Mouse (Mus musculus) urinary bladder, postnatal 14 days (tissue): Measurements from ENCODE around the gene Acsbg1.
"Not testable (repeated sequence)": the region's sequence is repeated elsewhere in the genome, so short reads cannot be mapped to it uniquely, and the experiment has no call there.

Source experiments
- DNase-seq: peaks from one replicate; pipeline ENCODE4 v3.0.0; 2021; ENCODE audit warnings: low spot score

Acsbg1 gene

DNA sequence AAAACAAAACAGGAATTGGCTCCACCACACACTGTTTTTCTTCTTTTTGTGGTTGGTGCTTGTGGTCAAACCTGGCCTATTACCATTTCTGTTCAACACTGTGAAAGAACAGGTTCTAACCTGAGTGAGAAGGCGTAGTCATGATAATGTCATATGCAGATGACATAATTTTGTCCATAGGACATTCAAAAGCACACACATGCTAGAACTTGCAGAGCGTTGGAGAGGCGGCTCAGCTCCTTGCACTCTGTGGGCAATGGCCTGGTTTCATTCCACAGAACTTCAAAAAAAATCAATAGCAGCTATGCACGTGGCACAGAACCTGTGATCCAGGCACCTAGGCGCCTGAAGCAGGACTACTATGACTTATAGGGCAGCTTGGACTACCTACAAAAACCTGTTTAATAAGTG lies 48.9 kb downstream of the Acsbg1 start:
- DNase-seq = peak; percentile 35

DNA sequence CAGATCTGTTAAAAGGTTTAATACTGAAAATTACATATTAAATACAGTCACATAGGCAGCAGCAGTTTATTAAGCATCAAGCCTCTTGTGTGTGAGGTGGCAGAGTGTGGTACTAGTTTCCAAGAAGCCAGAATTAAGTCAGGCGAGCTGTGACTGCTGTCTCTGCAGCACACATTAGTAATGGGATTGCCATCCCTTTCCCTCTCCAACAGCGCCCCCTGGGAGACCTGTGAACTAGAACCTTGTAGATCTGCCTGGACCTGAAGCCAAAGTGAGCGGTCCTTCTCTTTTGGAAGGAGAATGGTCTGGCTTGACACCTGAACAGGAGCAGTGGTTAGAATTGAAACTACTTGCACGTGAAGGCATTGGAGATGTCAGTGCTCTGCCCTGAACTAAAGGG lies 56.8 kb downstream of the Acsbg1 start:
- peak; percentile 77 for DNase-seq

DNA sequence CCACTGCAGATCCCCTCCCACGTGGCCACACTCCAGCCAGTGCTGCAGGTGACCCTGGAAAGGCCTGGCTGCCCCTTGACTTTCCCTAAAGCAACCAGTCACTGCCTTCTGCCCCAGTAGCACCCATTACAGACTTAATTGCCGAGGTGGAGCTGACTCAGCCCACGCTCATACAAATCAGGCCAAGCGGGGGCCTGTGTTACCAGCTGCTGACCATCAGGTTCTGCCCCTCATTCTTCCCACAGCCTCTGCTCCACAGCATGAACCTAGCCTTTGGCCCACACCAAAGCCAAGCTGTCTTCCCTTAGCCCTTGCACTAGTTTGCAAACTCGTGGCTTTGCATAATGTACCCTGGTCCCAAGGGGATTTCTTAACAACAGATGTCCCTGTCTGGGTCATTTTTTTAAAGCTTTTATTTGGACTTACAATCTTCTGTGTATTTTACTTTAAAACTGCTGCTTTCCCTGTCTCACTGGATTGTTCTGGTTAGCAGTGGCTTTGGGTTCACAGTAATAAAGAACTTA lies 57.5 kb downstream of the Acsbg1 start:
- DNase-seq = no peak

DNA sequence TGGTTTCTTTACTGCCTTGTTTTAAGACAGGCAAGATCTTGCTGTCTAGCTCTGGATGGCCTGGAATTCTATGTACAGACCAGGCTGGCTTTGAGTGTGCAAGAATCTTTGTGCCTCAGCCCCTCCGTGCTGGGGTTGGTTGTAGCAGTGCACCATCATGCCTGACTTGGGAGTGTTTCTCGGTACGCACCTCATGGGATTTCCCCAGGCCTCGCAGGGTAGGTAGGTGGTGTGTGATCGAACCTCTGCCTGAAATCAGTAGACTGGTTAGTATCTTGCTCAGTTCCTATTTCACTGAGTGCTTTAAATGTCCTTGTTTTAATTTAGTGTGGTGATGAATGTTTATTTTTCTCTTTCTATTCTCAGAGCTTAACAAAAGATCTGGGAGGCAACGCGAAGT lies 58.8 kb downstream of the Acsbg1 start:
- no peak for DNase-seq

DNA sequence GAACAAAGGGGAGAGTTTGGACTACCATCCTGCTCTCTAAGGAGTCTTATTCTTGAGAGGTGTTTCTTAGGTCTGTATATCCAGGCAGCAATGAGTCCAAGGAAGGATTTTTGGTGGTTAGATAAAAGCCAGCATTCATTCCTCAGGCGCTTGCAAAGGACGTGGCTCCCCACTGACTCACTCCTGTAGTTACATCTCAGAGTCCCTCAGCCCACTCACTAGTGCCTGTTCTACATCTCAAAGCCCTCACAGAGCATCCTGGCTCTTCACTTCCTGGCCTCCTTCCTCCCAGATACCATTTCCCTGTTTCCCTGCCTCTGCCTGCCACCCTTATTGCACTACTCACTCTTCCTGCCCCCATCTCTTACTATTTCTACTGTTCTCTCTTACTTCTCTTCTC lies 59.3 kb downstream of the Acsbg1 start:
- no peak for DNase-seq

DNA sequence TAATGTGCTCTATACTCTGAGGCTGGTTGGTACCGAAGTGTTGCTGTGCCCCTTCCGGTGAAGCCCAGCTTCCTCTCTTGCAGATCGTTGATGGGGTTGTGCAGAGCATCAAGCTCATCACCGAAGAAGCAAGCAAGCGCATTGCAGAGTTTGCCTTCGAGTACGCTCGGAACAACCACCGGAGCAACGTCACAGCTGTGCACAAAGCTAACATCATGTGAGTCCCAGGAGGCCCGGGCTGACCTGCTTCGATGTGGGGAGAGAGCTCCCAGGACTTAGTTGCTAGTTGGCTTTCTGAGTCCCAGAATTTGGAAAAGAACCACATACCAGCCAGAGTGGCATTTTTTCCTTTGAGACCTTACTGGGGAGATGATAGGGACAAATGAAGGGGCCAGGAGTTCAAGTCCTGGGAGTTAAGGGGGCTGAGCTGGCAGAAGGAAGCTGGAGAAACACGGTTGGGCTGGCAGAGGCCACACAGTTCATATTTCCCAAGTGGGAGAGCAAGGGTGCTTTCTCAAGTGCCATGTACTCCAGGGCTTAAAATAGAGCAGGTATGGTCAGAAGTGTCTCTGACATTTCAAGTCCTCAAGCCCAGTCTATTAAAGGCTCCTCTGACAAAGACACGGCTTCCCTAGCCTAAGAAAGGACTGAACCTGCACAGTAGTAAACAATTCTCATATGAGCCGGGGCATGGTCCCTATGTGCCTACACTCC lies 64.8 kb downstream of the Acsbg1 start:
- DNase-seq = no peak

DNA sequence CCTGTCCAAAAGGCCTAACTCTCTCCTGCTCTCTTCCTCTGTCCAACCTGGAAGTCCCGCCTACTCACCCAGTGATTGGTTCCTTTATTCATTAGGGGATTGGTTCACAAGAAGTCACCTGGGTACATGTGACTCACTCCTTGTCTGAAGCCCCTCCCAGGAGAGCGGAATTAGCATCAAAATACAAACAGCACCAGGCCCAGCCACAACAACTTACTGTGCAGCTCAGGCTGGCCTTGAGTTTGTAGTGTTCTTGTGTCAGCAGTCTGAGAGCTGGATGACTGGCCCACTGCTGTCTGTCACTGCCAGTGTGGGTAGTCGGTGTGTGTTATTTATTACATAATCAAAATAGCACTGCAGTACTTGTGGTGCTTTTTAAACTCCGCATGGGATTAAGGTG lies 68.0 kb downstream of the Acsbg1 start:
- not testable (repeated sequence) for DNase-seq

DNA sequence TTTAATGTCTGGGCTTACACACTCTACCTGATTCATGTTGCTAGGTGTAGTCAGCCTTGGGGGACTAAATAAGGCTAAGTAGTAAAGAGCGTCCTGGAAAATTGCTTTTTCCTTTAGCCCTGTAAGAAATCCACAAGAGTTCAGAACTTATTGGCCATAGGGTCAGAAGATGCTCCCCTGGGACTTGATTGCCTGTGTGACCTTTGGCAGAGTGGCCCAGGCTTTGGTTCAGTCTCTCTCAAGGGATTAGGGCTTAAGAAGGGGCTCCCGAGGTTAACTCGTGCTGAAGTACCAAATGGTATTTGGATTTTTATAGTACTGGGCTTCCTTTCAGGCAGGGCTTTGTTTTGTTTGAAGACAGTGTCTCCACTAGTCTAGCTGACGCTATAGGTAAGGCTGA lies 73.8 kb downstream of the Acsbg1 start:
- DNase-seq = no peak

DNA sequence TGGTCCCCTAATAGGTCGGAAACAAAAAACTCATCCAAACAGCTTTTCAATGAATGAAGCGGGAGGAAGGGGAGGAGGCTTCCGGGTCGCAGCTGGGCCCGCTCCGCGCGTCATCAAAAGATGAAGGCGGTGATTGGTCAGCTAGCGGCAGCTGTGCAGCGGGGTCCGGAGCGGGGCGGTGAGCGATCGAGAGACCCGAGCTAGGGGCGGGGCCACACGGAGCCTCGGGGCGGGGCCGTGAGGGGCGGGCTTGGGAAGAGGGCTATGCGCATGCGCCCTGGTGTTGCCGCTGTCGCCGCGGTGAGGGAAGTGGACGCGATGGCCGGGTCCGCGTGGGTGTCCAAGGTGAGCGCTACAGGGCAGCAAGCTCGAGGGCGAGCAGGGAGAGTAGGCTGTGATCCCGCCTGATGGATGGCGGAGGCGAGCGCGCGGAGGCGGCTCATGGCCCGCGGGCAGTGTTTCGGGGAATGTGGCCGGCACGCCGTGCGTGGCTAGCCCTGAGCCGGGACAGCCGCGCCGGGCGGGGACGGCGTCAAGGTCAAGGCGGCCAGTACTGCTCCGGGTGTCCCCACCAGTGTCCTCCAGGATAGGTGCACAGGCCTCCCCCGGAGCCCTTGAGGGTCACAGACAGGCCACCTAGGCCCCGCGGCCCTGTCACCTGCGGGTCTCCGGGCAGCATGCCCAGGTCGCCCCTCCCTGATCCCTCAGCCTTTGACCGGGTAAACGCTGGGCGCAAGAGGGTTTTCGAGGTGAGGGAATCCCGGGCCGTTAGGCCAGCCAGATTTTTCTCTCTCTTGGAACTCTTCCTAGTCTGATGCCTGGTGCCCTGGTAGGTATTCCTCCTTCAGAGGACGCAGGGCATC lies 75.2 kb downstream of the Acsbg1 start, which contains the start of gene Idh3a:
Gene Idh3a, plus strand, starts transcription at position 136 of the 863 bp plus-strand sequence.
- peak; percentile 98 for DNase-seq

DNA sequence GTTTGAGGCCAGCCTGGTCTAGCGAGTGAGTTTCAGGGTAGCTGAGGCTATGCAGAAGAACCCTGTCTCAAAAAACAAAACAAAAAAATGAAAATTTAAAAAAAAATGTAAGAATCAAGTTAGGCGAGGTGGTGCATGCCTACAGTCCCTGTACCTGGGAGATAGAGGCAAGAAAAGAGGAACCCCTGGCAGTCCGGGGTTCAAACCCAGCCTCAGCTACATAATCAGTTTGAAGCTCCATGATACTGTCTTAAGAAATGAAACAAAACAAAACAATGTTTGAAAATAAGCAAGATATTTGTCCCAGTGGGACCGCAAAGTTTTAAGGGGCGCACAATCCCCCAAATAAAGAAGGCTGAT lies 75.9 kb downstream of the Acsbg1 start:
- DNase-seq = no peak

DNA sequence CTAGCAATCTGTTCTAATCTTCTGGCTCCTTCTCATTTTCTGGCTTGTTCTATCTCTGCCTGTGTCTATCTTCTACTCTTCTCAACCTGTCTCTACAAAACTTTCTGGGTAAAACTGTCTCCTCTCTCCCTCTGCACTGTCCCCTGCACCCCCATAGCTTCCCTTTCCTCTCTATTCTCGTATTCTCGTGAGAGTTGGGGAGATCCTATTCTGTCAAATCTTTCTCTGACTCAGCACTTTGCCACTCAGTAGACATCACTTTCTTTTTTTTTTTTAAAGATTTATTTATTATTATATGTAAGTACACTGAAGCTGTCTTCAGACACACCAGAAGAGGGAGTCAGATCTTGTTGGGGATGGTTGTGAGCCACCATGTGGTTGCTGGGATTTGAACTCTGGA lies 77.5 kb downstream of the Acsbg1 start:
- not testable (repeated sequence) for DNase-seq

DNA sequence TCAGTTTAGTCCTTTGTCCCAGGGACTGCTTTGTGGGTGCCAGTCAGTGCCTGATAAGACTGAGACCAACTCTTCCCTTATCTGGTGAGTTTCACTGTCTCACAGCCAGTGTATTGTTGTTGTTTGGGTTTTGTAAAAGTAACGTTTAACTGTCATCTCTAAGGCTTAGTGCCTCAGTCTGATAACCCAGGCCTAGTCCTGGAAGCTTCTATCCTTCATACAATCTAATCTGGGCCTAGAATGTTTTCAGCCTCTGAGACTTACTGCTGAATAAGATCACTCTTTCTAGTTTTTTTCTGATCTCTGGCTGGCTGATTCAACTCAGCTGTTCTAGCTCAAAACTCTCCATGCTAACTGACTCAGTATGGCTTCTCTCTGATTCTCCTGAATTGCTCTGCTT lies 78.0 kb downstream of the Acsbg1 start:
- DNase-seq = no peak

DNA sequence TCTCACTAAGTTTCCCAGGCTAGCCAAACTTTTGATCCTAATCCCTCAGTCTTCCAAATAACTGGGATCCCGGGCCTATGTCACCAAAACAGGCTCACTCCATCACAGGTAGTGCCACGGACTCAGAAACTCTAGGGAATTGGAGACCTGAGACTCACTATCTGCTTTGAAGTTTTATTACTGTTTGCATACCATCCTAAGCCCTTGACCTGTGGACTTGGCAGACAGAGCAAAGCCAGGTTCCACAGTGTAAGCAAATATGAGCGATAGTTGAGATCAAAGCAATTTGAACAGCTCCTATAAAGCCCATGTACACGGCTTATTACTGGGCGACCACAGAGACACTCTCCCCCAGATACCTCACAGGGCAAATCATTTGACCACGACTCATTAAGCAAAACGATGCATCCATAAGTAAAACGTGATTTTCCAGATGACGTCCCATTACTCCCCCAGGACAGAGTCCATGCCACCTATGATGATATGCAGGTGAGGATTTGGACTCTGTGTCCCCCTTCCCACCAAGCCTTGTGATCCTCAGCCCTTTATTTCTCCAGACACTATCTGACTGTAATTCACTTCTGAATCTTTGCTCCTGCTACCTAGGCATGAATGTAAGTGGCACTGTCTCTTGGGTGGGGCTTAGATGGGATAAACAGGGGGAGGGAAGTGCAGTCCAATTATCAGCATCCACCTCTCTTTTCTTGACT lies 90.4 kb downstream of the Acsbg1 start:
- DNase-seq = no peak

DNA sequence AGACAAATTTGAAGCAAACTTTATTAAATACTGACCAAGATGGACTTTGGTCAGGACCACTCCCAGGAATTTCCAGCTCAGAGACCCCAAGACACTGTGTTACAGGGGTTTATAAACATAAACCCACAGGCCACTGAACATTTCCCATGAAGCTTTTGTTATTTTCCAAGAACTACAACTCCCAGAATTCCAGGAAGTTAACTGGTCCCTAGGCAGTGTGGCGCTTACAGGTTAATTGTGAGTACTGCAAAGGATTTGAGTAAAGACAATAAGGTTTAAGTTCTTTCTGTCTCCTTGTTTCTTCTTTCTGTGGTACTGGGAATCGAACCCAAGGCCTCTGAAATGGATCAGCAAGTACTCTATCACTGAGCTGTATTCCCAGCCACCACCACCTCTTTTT lies 92.9 kb downstream of the Acsbg1 start:
- no peak for DNase-seq

DNA sequence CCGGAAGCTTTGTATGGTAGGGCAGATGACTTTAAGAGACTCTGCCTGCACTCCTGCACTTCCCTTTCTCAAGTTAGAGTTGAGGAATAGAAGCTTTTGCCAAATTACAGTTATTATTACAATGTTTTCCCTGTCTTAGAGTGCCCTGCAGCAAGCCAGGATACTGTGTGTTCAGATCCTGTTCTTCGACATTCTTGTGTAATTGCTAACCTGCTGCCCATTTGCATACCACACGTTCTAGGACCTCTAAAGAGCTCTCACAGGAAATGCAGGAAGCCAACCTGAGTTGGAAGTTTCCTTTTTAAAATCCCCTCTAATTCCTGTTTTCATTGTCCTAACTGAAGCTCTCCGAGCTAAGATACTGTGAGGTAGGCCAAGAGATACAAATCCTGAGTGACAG lies 94.7 kb downstream of the Acsbg1 start:
- peak; percentile 18 for DNase-seq

DNA sequence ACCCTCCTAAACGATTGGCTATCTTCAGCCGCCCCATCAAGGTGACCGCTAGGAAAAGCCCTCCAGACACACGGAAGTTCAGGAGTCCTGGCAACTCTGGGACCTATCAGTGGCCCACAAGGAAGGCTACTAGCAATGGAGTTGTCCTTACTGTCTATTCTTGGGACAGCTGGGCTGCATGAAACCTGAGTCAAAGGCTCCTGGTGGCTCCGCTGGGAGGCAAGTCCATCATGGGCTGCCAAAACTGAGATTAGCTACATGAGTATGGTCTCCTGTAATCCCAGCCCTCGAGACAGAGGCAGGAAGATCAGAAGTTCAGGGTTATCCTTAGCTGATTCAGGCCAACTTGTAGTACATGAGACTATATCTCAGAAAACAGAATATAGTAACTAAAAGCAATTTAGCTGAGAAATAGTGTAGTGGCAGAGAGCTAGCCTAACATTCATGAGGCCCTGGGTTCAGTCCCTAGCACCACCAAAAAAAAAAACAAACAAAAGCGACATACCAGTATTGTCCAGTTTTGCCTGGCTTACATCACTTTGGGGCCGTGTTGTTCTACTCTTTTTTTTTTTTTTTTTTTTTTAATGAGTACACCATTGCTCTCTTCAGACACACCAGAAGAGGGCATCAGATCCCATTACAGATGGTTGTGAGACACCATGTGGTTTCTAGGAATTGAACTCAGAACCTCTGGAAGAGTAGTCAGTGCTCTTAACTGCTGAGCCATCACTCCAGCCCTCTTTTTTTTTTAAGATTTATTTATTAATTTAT lies 100.7 kb downstream of the Acsbg1 start:
- no peak for DNase-seq

DNA sequence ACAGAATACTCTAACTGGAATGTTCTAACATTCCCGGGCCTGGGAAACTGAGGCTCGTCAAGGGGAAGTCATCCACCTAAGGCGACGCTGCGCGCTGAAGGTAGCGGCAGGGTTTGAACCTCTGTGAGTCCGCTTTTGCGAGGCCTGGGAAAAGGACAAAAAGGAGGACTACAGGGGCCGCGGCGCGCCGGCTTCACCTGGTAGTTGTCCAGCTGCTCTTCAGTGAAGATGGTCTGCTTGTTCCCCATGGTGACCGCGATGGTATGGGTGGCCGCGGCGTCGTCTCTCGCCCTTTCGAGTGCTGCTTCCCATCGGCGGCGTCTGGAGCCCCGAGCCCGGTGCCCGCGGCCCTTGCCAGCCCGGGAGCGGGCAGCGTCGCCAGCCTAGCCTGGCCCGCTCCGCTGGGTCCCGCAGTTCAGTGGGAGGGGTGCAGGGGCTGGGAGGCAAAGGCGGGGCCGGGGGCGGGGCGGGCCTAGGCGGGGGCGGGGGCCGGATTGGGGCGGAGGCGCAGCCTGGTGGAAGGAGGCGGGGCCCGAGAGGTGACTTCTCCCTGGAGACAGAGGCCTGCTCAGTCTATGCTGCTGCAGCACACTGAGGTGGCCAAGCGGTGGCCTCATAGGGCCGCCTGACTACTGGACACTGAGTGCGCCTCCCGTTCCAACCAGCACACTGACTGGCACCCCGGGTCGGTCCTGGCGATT lies 101.7 kb downstream of the Acsbg1 start, which contains the start of gene Cib2:
Gene Cib2, minus strand, starts transcription at position 448 of the 701 bp plus-strand sequence.
- DNase-seq = peak; percentile 83

DNA sequence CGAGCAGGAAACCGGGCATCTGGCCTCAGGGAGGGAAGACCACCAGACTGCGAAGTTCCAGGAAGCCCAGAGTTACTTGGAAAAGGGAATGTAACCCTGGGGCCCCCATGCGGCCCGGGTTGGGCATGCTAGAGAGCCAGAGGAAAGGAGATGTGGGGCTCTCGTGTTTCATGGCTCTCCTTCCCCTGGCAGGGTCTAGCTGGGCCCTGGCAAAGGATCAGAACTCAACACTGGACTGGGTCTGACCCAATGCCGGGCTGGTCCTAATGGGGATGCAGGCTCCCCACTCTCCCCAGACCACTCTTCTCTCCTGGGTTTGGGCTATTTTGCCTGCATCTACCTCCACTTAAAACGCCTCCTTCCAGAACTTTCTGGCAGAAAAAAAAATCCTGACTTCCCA lies 102.9 kb downstream of the Acsbg1 start:
- DNase-seq = no peak

DNA sequence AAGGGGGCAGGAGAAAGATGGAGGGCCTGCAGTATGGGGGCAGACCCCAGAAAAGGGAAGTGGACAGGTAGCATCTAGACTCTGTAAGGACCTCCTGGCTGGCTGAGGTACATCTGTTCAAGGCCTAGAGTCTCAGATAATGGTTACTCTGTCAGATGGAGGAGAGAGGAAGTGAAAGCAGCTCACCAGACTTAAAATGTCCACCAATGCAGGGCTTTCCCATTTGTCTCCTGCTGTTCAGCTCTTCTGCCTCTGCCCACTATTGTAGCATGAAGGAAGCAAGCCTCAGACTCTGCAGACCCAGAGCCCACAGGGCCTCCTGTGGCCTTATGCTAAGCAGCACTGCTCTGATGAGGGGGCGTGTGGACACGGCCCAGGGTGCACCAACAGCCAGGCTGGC lies 106.6 kb downstream of the Acsbg1 start:
- DNase-seq = no peak
